Mouse (Mus musculus) embryonic facial prominence, embryonic 11.5 days (tissue): ENCODE measurements at regions not wholly inside any gene's neighbourhood (a gene's known extent, or its start where the extent isn't known, plus 50 kb on each side); places are given as distances from the start of the nearest gene placed in this dataset.

Experiments used
- ATAC-seq: fragments of 200-750 bp; cut with Nextera tagmentation; replicated peaks from 2 replicates; pipeline ENCODE4 v1.8.0; 2017; ENCODE audit warnings: low read depth; ENCODE audit not compliant: insufficient number of reproducible peaks, low FRiP score, low TSS enrichment
- DNase-seq: peaks from one replicate; pipeline ENCODE4 v3.0.0-alpha.2; 2015; ENCODE audit warnings: low spot score
- H3K27ac ChIP-seq: fragments of 300-500 bp; sonication (generic); replicated peaks from 2 replicates; pipeline ENCODE4 v1.5.1; 2014; ENCODE audit warnings: mild to moderate bottlenecking, low read depth, low read length, control low read depth
- H3K27me3 ChIP-seq: fragments of 300-500 bp; sonication (generic); 2 replicates; pipeline ENCODE4 v1.6.1; 2014; ENCODE audit warnings: mild to moderate bottlenecking, low read length, moderate library complexity, mixed read lengths; ENCODE audit not compliant: control insufficient read depth, insufficient read depth
- H3K36me3 ChIP-seq: fragments of 300-500 bp; sonication (generic); replicated peaks from 2 replicates; pipeline ENCODE4 v1.6.1; 2014; ENCODE audit warnings: low read depth, mild to moderate bottlenecking, low read length, moderate library complexity, mixed read lengths; ENCODE audit not compliant: control insufficient read depth, insufficient read depth
- H3K4me1 ChIP-seq: fragments of 300-500 bp; sonication (generic); 2 replicates; pipeline ENCODE4 v1.6.1; 2014; ENCODE audit warnings: low read length, mixed read lengths; ENCODE audit not compliant: control insufficient read depth, insufficient read depth
- H3K4me2 ChIP-seq: fragments of 300-500 bp; sonication (generic); 2 replicates; pipeline ENCODE4 v1.6.1; 2014; ENCODE audit warnings: low read depth, mild to moderate bottlenecking, control low read depth, low read length, moderate library complexity
- H3K4me3 ChIP-seq: fragments of 300-500 bp; sonication (generic); 2 replicates; pipeline ENCODE4 v1.5.1; 2014; ENCODE audit warnings: low read depth, low read length, control low read depth
- H3K9ac ChIP-seq: fragments of 300-500 bp; sonication (generic); replicated peaks from 2 replicates; pipeline ENCODE4 v1.6.1; 2014; ENCODE audit warnings: mild to moderate bottlenecking, control low read depth, low read length
- H3K9me3 ChIP-seq: fragments of 300-500 bp; sonication (generic); replicated peaks from 2 replicates; pipeline ENCODE4 v1.6.1; 2016; ENCODE audit warnings: mild to moderate bottlenecking, low read length, inconsistent platforms, mixed read lengths; ENCODE audit not compliant: control insufficient read depth
- WGBS: fragments of 180-500 bp; shearing (Covaris S2); extraction: QIAGEN DNeasy Blood & Tissue Kit; methylation state at CpG from one replicate; pipeline ENCODE4 v1.1.7; 2014; 5-methylcytosine and 5-hydroxymethylcytosine counted together

DNA sequence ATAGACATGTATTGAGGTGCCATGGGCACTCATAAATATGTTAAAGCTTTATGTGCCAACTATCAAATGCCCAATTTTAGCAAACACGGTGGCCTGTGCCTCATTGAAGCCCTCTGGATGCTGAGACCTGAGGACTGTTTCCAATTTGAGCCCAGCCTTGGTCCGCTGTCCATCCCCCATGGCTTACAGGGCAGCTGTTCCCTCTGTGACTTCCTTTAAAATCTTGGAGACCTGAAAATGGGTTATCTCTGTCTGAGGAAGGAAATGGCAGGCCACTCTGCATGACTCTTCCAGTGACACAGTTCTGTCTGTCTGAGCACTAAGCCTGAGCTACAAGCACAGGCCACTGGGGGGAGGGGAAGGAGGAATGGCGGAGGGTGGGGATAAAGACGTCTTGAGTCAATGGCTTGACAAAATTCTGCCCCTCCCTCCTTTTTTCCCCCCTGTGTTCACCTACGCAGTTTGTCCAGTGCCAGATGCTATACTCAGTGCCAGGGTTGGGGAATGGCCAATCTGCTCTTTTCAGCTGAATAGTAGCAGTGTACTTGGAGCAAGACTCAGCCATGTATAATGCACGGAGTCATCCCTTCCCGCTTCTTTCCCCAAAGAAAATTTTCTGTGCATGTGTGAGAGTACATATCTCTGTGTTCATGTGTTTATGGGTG lies 102.7 kb upstream of the Irf2bp2 start:
- Histone ChIP-seq H3K27me3 (no peaks in the 10 kb centered on the region), H3K4me2 (no peak overlapping the region), H3K27ac (no peak overlapping the region), H3K4me1 (peaks cover 8% of the 10 kb centered on the region; the same call in 1 of the 2 replicates), H3K4me3 (no peak overlapping the region), H3K36me3 (no peaks in the 10 kb centered on the region), H3K9ac (no peak overlapping the region), H3K9me3 (no peaks in the 10 kb centered on the region)
- ATAC-seq (no peak), DNase-seq (no peak)
- 71% methylated on average over 7 of the region's 7 CpGs for WGBS

DNA sequence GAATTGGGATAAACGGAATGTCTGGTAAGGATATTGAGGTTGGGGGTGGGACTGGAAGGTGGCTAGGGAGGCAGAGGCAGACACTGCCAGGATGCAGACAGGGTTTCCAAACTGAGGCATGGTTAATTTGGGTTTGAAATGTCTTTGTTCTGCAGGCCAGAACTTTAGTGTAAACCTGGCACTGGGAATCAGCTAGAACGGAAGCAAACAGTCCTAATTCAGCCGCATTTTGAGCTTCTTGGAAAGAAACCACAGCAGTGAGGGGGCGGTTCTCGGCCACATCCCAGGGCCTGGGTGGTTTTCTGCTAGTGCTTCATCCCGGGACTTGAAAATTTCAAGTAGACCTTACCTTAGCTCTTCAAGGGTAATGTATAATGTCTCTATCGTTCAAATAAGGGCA lies 100.6 kb upstream of the Irf2bp2 start:
- ATAC-seq (no peak), DNase-seq (no peak)
- H3K36me3 ChIP-seq: no peaks in the 10 kb centered on the region
- H3K27me3 ChIP-seq: no peaks in the 10 kb centered on the region
- H3K9ac ChIP-seq: no peak overlapping the region
- no peak overlapping the region for H3K4me2 ChIP-seq
- 82% methylated on average over 7 of the region's 7 CpGs for WGBS
- peaks cover 3% of the 10 kb centered on the region; the same call in 1 of the 2 replicates for H3K4me1 ChIP-seq
- H3K4me3 ChIP-seq: no peak overlapping the region
- H3K27ac ChIP-seq: no peak overlapping the region
- no peaks in the 10 kb centered on the region for H3K9me3 ChIP-seq

DNA sequence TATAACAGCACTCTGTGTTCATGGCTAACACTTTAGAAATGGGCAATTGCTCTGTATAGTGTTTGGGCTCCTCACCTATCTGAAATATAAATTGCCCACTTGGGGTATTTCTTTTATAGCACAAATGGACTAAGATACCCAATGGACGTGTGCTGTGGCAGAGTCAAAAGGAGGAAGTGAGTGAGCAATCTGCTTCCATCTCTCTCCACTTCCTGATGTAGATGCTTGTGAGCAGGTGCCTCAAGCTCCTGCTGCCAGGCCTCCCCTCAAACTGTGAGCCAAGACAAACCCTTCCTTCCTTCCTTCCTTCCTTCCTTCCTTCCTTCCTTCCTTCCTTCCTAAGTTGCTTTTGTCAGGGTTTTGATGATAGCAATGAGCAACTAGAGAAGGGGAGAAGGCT lies 99.9 kb upstream of the Irf2bp2 start:
- Histone ChIP-seq H3K9me3 (no peaks in the 10 kb centered on the region), H3K4me2 (no peak overlapping the region), H3K9ac (no peak overlapping the region), H3K4me1 (no peaks in the 10 kb centered on the region), H3K27me3 (no peaks in the 10 kb centered on the region), H3K4me3 (no peak overlapping the region), H3K27ac (no peak overlapping the region), H3K36me3 (no peaks in the 10 kb centered on the region)
- DNase-seq (no peak), ATAC-seq (no peak)
- WGBS: 84% methylated on average over 1 of the region's 1 CpGs

DNA sequence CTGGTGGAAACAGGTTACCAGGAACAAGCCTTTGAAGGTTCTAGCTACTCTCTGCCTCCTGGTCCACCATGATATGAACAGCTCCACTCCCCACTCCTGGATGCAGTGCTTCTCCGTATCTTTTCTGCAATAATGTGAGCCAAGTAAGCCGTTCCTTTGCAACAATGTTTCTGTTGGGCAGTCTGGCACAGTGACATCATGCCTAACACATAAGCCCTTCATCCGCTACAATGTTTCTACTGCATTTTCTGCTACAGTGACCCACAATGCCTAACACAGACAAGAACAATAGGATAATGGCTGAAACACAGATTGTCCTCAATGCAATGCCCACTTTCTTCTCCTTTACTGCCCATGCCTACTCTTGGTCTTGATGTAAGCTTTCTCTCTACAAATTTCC lies 98.9 kb upstream of the Irf2bp2 start:
- Histone ChIP-seq H3K27me3 (no peaks in the 10 kb centered on the region), H3K4me1 (no peaks in the 10 kb centered on the region), H3K4me3 (no peak overlapping the region), H3K4me2 (no peak overlapping the region), H3K9me3 (no peaks in the 10 kb centered on the region), H3K27ac (no peak overlapping the region), H3K9ac (no peak overlapping the region), H3K36me3 (no peaks in the 10 kb centered on the region)
- DNase-seq (no peak), ATAC-seq (no peak)
- 93% methylated on average over 3 of the region's 3 CpGs for WGBS

DNA sequence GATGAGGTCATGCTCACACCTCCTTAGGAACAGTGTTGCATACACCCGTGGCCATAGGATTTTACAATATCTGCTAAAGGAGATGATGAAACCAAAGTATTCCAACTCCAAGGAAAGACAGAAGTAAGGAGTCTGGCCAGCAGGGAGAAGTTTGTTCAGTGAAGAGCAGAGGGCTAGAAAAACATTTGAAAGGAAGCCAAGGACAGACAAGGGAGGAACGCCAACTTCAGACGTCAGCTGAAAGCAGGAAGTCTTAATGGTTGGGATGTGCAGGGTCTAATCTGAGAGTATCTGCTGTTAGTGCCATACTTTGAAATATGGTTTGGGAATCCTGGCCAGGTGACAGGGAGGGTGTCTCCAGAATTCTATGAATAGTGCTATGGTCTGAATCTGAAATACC lies 98.5 kb upstream of the Irf2bp2 start:
- DNase-seq (no peak), ATAC-seq (no peak)
- WGBS: 85% methylated on average over 3 of the region's 3 CpGs
- H3K4me1 ChIP-seq: no peaks in the 10 kb centered on the region
- H3K4me3 ChIP-seq: no peak overlapping the region
- no peak overlapping the region for H3K4me2 ChIP-seq
- H3K9me3 ChIP-seq: no peaks in the 10 kb centered on the region
- no peaks in the 10 kb centered on the region for H3K36me3 ChIP-seq
- no peak overlapping the region for H3K27ac ChIP-seq
- no peaks in the 10 kb centered on the region for H3K27me3 ChIP-seq
- no peak overlapping the region for H3K9ac ChIP-seq

DNA sequence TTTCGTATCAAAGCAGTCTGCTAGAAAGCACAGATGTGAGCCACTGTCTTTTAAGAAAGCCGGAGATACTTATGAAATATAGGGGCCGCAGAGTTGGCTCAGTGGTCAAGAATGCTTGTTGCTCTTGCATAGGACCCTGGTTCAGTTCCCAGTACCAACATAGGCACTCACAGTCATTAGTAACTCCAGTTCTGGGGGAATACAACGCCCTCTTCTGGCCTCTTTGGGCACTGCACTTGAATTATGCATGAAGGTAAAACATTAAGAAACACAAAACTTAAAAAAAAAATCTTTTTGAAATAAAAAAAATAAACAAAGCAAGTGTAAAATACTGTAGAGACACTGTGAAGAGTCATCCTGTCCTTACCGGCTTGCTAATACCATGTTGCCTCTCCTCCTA lies 94.7 kb upstream of the Irf2bp2 start:
- Histone ChIP-seq H3K4me2 (no peak overlapping the region), H3K27ac (no peak overlapping the region), H3K4me1 (no peaks in the 10 kb centered on the region), H3K27me3 (no peaks in the 10 kb centered on the region), H3K9me3 (no peaks in the 10 kb centered on the region), H3K9ac (no peak overlapping the region), H3K4me3 (no peak overlapping the region), H3K36me3 (no peaks in the 10 kb centered on the region)
- DNase-seq (no peak), ATAC-seq (no peak)
- 82% methylated on average over 5 of the region's 5 CpGs for WGBS

DNA sequence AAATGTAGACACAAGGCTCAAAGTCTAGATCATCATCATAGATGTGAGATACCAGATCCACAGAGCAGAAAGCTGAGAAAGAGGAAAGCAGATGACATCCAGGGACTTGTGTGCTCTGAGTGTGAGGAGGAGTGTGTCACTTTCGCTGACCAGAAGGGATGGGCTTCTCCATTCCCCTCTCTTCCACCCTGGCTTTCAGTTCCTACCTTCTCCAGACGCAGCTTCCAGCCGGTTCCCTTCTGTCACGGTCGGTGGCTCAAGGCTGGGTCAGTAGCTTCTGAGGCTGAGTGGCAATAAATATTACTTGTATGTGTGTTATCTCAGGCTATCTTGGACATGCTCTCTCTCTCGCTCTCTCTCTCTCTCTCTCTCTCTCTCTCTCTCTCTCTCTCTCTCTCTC lies 94.2 kb upstream of the Irf2bp2 start:
- no peak for ATAC-seq
- Histone ChIP-seq H3K4me3 (no peak overlapping the region), H3K36me3 (no peaks in the 10 kb centered on the region), H3K4me1 (no peaks in the 10 kb centered on the region), H3K9me3 (no peaks in the 10 kb centered on the region), H3K9ac (no peak overlapping the region), H3K4me2 (no peak overlapping the region), H3K27me3 (no peaks in the 10 kb centered on the region), H3K27ac (no peak overlapping the region)
- 90% methylated on average over 6 of the region's 6 CpGs for WGBS
- no peak for DNase-seq

DNA sequence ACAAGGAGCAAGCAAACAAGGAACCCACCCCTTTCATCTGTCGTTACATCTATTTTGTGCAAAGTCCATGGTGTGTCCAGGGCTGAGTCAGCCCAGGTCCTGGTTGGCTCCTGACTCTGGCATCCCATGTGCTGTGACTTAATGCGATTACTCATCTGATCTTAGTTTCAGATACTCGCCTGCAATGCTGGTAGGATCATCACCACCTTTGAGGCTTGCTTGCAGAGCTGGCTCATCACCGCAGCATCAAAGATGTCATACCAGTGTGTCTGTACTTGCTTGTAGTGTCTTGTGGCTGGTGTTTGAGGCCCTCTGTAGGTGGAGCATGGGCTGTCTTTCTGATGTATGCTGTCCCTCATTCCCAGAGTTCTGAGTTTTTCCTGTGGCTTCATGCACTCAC lies 93.0 kb upstream of the Irf2bp2 start:
- Histone ChIP-seq H3K4me2 (no peak overlapping the region), H3K4me3 (no peak overlapping the region), H3K9me3 (no peaks in the 10 kb centered on the region), H3K9ac (no peak overlapping the region), H3K27ac (no peak overlapping the region), H3K36me3 (no peaks in the 10 kb centered on the region), H3K27me3 (no peaks in the 10 kb centered on the region), H3K4me1 (no peaks in the 10 kb centered on the region)
- DNase-seq (no peak), ATAC-seq (no peak)
- WGBS: 86% methylated on average over 4 of the region's 4 CpGs
